Mouse (Mus musculus) A20 (cell line): ENCODE measurements around the gene Cnnm2.

ENCODE experiments used
- DNase-seq: peaks from one replicate; pipeline ENCODE4 v3.0.0-alpha.2; 2011; ENCODE audit warnings: low read depth, low spot score

Cnnm2 gene

GRCm38 (mm10) chr19:46928136-46928535, 166.7 kb downstream of the Cnnm2 start:
- no peak for DNase-seq

- DNase-seq: peak; percentile 30
Measured at GRCm38 (mm10) chr19:46929044-46929587, 167.7 kb downstream of the Cnnm2 start.
